Mouse (Mus musculus) kidney, postnatal 0 days (tissue): ENCODE results near the gene Usp2. TPM values are rescaled to one million over a fixed set of nuclear protein-coding genes. Genes with fewer than 3 reads are reported as not detected.

Experiments used
- ATAC-seq: fragments of 200-750 bp; cut with Nextera tagmentation; replicated peaks from 2 replicates; pipeline ENCODE4 v1.8.0; 2017; ENCODE audit warnings: low read depth, moderate number of reproducible peaks, moderate TSS enrichment, moderate library complexity; ENCODE audit not compliant: low FRiP score
- DNase-seq: peaks from one replicate; pipeline ENCODE4 v3.0.0-alpha.2; 2016; ENCODE audit warnings: low spot score
- H3K27ac ChIP-seq: fragments of 300-500 bp; sonication (generic); 2 replicates; pipeline ENCODE4 v1.5.1; 2014; ENCODE audit warnings: mild to moderate bottlenecking
- H3K27me3 ChIP-seq: fragments of 300-500 bp; sonication (generic); 2 replicates; pipeline ENCODE4 v1.6.1; 2014; ENCODE audit warnings: low read length, mixed read lengths; ENCODE audit not compliant: insufficient read depth
- H3K36me3 ChIP-seq: fragments of 300-500 bp; sonication (generic); 2 replicates; pipeline ENCODE4 v1.6.1; 2014; ENCODE audit warnings: low read length, mixed read lengths; ENCODE audit not compliant: insufficient read depth
- H3K4me1 ChIP-seq: fragments of 300-500 bp; sonication (generic); replicated peaks from 2 replicates; pipeline ENCODE4 v1.6.1; 2014; ENCODE audit warnings: antibody characterized with exemption, low read length, mixed read lengths; ENCODE audit not compliant: insufficient read depth
- H3K4me2 ChIP-seq: fragments of 300-500 bp; sonication (generic); 2 replicates; pipeline ENCODE4 v1.6.1; 2014; ENCODE audit warnings: mild to moderate bottlenecking, low read length, moderate library complexity, mixed read lengths
- H3K4me3 ChIP-seq: fragments of 300-500 bp; sonication (generic); replicated peaks from 2 replicates; pipeline ENCODE4 v1.5.1; 2014; ENCODE audit warnings: low read depth, low read length
- H3K9ac ChIP-seq: fragments of 300-500 bp; sonication (generic); 2 replicates; pipeline ENCODE4 v1.6.1; 2014; ENCODE audit warnings: low read depth, low read length
- H3K9me3 ChIP-seq: fragments of 300-500 bp; sonication (generic); replicated peaks from 2 replicates; pipeline ENCODE4 v1.6.1; 2016; ENCODE audit warnings: low read length, inconsistent platforms, mixed read lengths
- CTCF ChIP-seq: IDR thresholded peaks from 2 replicates; pipeline ENCODE4 v1.5.1; 2016; ENCODE audit warnings: antibody characterized with exemption, low read depth, mild to moderate bottlenecking, moderate library complexity
- WGBS: fragments of 180-500 bp; shearing (Covaris S2); extraction: QIAGEN DNeasy Blood & Tissue Kit; methylation state at CpG from one replicate; pipeline ENCODE4 v1.1.7; 2014; 5-methylcytosine and 5-hydroxymethylcytosine counted together
- polyA plus RNA-seq: library from polyadenylated mRNA; unstranded; fragments of >200 nt; fragmentation: Nextera tagmentation; extraction: Ambion mirVana; gene quantifications from 2 replicates; pipeline ENCODE4 v1.2.1, GENCODE M21; 2015

The Usp2 gene
- polyA plus RNA-seq, 1 experiment from 2014 or later, result 62.9 TPM

DNA sequence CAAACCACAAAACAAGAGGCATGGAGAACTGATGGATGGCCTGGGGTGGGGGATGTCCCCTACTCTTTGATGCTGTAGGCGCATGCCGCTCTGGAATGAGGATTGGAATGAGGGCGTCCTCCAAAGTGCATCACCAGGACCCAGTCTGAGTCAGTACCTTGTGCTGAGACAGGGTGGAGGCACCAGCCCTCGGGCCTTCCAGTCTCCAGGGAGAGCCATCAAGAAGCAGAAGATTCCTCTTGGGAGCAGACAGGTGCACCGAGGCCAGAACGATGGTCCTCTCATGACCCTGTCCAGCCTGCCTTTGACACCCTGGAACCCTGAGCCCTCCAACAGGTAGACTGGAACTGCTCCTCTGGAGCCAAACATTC lies 1.1 kb downstream of the Usp2 start:
- Histone ChIP-seq H3K9me3 (no peaks in the 10 kb centered on the region), H3K27ac (no peak overlapping the region), H3K4me1 (peaks cover 8% of the 10 kb centered on the region; the same call in 1 of the 2 replicates), H3K4me3 (no peak overlapping the region), H3K4me2 (no peak overlapping the region), H3K9ac (no peak overlapping the region), H3K27me3 (no peaks in the 10 kb centered on the region), H3K36me3 (no peaks in the 10 kb centered on the region)
- no peak for ATAC-seq
- TF ChIP-seq CTCF, result no peak
- DNase-seq, result no peak
- WGBS, result 86% methylated on average over 6 of the region's 6 CpGs

DNA sequence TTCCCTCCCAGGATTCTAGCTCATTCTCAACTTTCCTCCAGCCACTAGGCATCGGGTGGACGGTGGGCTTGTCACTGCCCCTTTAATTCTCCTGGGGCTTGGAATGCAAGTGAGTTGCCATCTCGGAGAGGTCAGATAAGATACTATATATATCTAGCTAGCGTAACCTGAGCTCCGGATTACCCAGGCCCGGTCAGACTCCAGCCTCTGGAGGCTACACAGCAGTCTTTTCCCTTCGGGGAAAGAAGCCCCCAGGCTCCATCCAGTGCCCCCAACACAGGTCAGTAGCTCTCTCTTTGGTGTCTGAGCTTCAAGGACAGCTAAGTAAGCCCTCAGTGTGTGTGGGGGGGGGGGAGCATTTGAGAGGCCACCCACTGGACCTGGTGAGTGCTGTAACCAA lies 2.4 kb downstream of the Usp2 start:
- no peaks in the 10 kb centered on the region for H3K36me3 ChIP-seq
- 18% methylated on average over 7 of the region's 7 CpGs for WGBS
- no peak overlapping the region for H3K9ac ChIP-seq
- H3K4me3 ChIP-seq, result no peak overlapping the region
- H3K9me3 ChIP-seq, result no peaks in the 10 kb centered on the region
- H3K4me2 ChIP-seq, result no peak overlapping the region
- peaks cover 8% of the 10 kb centered on the region; the same call in 1 of the 2 replicates for H3K4me1 ChIP-seq
- no peak for ATAC-seq
- H3K27me3 ChIP-seq, result no peaks in the 10 kb centered on the region
- no peak for TF ChIP-seq CTCF
- no peak overlapping the region for H3K27ac ChIP-seq
- no peak for DNase-seq

DNA sequence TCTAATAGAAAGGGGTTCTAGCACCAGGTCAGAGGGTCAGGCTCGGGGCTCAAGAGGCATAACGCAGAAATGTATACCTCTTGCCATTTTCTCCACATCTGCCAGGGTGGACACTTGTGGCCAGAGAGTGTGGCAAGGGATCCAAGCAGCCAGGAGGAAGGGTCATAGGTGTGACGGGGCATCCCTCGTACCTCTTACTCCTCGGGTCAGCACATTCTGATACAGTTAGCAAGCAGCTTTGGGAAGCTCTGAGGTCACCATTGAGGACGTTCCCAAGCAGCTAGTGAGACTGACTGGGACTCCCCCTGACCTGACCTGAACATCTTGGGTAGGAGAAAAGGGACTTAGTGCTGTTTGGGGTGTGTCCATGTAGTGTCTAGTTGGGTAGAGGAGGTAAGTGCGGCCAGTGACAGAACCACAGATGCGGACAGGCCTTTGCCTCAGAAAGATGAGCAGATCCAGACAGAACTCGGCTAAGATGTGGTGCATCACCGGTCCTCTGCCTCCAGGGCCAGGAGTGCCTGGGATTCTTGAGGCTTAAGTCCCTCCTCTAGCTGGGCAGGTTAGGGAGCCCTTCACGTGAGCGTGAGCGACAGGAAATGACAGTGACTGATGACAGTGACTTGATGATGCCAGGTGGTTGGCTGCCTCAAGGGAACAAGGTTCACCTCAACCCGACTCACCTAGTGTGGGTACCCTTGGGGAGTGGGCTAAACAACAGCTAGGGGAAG lies 3.5 kb downstream of the Usp2 start:
- WGBS, result 58% methylated on average over 14 of the region's 14 CpGs
- Histone ChIP-seq H3K9me3 (no peaks in the 10 kb centered on the region), H3K4me1 (peaks cover 8% of the 10 kb centered on the region; the same call in 1 of the 2 replicates), H3K9ac (no peak overlapping the region), H3K4me2 (no peak overlapping the region), H3K36me3 (no peaks in the 10 kb centered on the region), H3K27ac (no peak overlapping the region), H3K27me3 (no peaks in the 10 kb centered on the region), H3K4me3 (no peak overlapping the region)
- no peak for ATAC-seq
- no peak for DNase-seq
- no peak for TF ChIP-seq CTCF

DNA sequence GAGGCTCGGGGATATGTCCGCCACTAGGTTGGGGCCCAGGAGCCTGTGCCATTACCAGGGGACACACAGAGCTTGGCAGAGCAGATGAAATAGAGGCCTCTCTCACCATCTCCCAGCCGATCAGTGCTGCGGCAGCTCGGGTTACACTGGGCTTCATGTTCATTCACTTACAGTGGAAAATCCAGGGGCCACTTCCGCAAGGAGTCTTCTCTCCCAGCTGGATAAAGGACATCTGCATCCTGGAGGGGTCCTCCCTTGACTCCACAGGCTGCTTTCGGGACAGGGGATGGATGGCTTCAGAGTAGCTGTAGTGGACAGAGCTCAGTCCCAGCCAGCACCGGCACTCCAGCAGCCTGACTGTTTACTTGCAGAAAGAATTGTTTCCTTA lies 4.0 kb downstream of the Usp2 start:
- DNase-seq, result peak; percentile 47
- no peak for TF ChIP-seq CTCF
- 26% methylated on average over 8 of the region's 8 CpGs for WGBS

DNA sequence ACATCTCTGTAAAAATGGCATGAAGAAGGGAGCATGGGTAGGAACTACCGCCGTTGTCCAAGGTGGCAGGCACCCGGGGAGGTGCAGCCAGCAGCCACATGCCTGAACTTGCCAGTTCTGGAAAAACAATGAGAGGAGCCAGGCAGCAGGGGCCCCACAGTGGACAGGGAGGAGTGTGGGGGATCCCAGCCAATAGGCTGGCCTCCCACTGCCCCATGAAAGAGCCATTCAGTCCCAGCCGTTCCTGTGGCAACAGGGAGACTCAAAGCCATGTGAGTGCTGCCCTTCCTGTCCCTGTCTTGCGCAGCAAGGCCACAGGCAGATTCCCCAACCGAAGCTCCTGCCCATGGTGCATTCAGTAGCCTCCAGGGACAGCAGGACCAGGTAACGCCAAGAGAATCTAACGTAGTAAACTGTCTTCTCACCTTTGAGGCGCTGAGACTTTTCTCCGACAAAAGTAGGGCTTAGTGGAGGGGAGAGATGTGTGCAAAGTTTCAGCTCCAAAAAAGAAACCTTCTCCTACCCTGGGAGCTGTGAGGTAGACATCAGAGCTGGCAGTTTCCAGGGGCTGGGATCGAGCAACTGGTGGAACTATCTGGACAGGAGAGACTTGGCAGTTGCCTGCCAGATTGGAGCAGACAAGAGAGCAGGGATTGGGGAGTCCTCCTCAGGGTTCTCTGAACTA lies 5.2 kb downstream of the Usp2 start:
- H3K36me3 ChIP-seq, result no peaks in the 10 kb centered on the region
- H3K27me3 ChIP-seq, result no peaks in the 10 kb centered on the region
- H3K9ac ChIP-seq, result no peak overlapping the region
- H3K27ac ChIP-seq, result no peak overlapping the region
- peaks cover 10% of the 10 kb centered on the region; the same call in 1 of the 2 replicates for H3K4me1 ChIP-seq
- H3K4me3 ChIP-seq, result no peak overlapping the region
- no peak for DNase-seq
- WGBS, result 27% methylated on average over 11 of the region's 11 CpGs
- no peak for ATAC-seq
- H3K4me2 ChIP-seq, result no peak overlapping the region
- H3K9me3 ChIP-seq, result no peaks in the 10 kb centered on the region
- TF ChIP-seq CTCF, result no peak

More for the DNA sequence above, 4.0 kb downstream of the Usp2 start:
- Histone ChIP-seq H3K27me3 (no peaks in the 10 kb centered on the region), H3K9me3 (no peaks in the 10 kb centered on the region), H3K9ac (no peak overlapping the region), H3K4me3 (no peak overlapping the region), H3K4me1 (peaks cover 8% of the 10 kb centered on the region; the same call in 1 of the 2 replicates), H3K27ac (no peak overlapping the region), H3K4me2 (no peak overlapping the region), H3K36me3 (no peaks in the 10 kb centered on the region)
- ATAC-seq, result no peak

DNA sequence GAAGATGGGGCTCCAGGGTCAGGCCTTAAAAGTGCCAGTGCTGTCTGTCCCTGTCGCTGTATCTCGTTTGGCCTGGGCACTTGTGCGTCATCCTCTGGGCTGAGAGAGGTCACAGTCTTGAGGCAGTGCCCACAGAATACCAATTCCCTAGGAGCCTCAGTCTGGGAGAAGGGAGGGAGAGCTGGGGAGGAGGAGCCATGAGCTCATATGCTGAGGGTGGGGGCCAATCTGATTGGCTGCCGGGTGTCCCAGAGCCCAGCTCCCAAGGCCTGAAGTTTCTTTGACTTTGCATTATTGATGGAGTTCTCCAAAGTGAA lies 5.7 kb downstream of the Usp2 start:
- Histone ChIP-seq H3K4me1 (peaks cover 15% of the 10 kb centered on the region; the same call in 1 of the 2 replicates), H3K4me2 (no peak overlapping the region), H3K9ac (no peak overlapping the region), H3K27me3 (no peaks in the 10 kb centered on the region), H3K36me3 (no peaks in the 10 kb centered on the region), H3K27ac (no peak overlapping the region), H3K4me3 (no peak overlapping the region), H3K9me3 (no peaks in the 10 kb centered on the region)
- 41% methylated on average over 4 of the region's 4 CpGs for WGBS
- DNase-seq, result no peak
- no peak for ATAC-seq
- TF ChIP-seq CTCF, result no peak
